Mouse (Mus musculus): ENCODE data around the gene Ncoa1.
"Not testable (repeated sequence)": the region's sequence is repeated elsewhere in the genome, so short reads cannot be mapped to it uniquely, and the experiment has no call there.

Gene Ncoa1

DNA sequence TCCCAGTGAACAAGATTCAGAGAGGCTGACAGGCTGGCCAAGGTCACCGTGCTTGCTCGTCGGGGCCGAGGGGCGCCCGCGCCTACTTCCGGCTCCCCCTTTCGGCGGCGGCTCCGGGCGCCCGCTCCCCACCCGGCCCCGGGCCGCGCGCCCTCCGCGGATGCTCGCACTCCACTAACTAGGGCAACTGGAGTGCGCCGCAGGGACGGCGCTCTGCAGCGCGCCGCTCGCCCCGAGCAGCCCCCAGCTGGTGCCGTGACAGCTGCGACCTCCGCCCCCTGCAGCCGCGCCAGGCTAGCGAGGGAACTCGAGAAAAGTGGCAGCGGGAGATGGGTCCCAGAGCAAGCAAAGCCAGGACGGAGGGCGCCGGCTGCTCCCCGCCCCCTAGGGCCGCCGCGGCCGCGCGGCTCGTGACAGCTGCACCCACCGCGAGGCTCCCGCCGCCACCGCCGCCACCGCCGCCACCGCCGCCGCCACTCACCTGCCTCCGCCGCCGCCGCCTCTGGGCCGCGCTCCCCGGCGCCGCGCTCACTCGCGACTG lies 621 bp downstream of the Ncoa1 start:
- peak; percentile 69 for DNase-seq (ENCODE audit: low read depth)

DNA sequence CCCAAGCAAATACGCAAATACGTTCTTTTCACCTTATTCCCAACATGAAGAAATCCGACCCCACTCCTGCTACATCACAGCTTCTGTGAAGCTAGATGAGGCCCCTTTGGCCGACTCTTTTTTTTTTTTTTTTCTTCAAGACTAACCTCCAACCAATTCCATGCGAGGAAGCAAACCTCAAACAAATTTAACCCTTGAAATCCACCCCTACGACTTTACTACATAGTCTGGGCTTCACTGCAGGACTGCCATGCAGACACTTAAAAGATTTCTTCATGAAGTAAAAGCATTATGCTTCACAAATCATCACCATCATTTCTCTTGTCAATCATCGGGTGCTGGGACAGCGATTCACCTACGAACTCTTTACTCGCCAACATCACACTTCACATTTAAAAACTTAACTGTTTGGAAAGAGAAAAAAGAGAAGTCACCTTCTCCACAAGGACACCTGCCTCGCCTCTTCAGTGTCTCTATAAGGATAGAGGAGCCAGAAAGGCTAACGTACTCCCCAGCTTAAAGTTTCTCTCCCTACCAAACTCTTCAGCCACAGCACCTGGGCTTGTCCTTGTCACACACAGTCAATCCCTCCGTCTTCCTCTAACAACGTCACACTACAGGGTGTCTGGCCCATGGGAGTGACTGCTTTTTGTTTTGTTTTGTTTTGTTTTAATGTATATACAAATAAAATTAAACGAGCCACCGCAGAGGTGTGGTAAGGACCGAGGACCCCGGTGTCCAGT lies 1.6 kb downstream of the Ncoa1 start:
- DNase-seq (ENCODE audit: low read depth), result peak; percentile 43

DNA sequence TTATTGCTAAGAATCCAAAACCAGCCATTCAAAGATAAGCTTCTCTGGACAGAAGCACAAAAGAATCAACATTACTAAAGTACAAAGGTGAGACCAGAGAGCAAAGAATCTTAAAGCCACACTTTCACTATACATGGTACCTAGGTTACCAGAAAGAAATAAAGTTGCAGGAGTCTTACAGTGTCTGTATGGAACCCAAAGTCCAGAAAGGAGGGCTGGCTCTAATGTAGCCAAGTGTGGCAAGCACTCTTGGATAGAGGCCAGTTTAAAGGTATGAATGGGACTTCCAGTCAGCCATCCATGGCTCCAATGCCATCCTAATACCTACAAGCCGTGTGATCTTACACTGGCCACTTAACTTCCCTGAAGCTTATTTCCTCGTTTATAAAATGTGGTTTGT lies 7.9 kb downstream of the Ncoa1 start:
- no peak for DNase-seq (ENCODE audit: low read depth)

DNA sequence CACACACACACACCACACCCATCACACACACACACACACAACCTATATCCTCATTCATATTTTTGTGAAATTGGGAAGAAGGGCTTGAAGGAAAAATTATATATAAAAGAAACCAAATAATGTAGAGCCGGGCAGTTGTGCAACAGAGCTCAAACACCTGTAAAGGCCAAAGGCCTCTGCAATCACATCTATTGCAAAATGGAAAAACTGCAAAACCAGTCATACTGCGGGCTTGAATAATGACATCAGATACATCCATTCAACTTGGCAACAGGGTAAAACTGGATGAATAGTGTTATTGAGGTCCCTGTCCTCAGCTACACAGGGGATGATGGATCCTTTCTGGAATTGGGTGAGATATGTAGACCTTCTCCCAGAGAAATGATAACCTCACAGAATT lies 13.3 kb downstream of the Ncoa1 start:
- DNase-seq (ENCODE audit: low read depth), result no peak

DNA sequence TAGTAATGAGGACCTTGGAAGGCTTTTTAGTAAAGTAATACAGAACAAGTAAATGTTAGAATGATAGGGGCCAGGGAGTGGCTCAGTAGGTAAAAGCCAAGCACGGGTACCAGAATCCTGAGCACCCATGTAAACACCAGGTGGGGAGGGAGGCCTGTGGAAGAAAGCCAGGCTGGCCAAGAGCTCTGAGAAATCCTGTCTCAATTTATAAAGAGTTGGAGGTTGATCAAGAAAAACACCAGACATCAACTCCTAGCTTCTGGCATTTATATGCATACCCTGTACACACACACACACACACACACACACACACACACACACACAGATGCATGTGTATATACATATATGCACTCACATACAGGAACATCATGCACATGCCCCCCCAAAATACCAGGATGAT lies 14.6 kb downstream of the Ncoa1 start:
- no peak for DNase-seq (ENCODE audit: low read depth)

DNA sequence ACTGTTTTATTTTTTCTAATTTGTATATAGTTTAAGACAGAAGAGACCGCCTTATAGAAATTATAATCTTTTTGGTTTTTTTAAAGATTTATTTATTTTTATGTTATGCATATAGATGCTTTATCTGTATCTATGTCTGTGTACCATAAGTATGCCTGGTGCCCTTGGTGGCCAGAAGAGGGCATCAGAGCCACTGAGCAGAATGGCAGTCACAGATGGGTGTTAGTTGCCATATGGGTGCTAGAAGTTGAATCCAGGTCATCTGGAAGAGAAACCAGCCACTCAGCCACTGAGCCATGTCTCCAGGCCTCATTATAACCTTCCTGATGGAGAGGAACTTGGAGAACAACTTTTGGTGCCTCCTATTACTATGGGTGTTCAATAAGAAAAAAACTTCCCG lies 16.0 kb downstream of the Ncoa1 start:
- no peak for DNase-seq (ENCODE audit: low read depth)

DNA sequence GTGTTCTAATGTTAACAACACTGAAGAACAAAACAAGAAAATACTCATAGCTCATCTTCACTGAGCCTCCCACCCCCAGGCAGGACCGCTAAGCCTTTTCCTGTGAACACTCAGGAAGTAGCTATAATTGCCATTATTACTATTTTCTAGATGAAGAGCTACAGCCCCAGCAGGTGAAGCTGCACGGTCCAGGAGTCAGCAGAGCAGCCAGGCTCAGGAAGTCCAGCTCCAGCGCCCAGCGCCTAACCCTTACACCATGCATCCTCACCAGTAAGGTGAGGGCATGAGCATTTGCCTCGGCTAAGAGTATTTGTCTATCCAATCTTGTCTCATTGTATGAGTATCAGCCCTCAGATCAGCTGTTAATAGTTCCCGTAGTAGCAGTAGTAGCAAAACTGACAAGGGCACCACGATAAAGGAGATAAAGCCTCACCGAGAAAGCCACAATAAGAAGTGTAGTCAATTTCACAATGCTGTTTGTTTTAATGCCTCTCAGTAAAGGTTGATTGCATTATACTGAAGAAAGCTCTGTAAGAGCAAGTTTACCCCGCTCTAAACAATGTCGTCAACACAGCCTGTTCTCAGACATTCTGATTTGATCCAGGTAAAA lies 21.9 kb downstream of the Ncoa1 start:
- DNase-seq (ENCODE audit: low read depth), result no peak

DNA sequence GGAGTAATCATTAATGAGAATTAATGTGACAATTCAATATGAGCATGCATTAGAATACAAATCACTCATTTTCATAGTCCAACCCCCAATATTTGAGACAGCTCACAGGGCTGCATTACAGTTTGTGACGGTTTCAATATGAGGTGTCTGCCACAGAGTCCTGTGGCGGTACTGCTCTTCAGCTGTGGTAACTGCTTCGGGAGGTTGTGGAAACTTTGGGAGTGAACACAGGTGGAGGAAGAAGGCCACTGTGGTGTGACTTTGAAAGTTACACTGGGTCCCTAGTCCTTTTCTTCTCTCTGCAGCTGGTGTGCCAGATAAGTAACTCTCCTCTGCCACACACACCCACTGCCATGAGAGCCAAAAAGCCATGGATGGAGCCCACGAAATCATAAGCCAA lies 22.7 kb downstream of the Ncoa1 start:
- DNase-seq (ENCODE audit: low read depth), result no peak

DNA sequence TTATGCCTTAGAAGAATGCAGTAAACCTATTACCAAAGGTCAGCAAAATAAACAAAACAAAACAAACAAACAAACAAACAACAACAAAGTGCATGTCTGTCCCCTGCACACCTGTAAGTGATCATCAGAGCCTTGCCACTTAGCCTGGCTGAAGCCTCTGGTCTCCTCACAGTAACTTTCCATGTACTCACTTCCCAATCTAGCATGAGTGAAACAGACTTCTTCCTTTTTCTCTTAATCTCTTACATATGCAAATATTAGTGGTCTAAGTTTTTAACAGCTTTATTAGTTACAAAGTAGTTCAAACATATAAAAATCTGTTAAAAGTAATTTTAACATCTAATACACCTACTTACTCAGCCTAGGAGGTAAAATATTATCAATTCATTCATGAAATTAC lies 24.7 kb downstream of the Ncoa1 start:
- no peak for DNase-seq (ENCODE audit: low read depth)

DNA sequence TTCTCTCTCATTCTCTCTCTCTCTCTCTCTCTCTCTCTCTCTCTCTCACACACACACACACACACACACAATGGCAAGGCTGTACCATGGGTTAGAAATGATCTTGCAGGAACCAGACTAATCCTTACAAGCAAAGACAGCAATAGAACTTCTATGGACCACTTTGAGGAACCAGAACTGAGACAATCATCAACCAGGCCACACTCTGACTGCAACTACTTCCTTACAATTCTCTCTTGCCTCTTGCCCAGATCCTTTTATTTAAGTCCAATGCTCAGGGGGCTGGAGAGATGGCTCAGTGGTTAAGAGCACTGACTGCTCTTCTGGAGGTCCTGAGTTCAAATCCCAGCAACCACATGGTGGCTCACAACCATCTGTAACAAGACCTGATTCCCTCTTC lies 26.5 kb downstream of the Ncoa1 start:
- not testable (repeated sequence) for DNase-seq (ENCODE audit: low read depth)

DNA sequence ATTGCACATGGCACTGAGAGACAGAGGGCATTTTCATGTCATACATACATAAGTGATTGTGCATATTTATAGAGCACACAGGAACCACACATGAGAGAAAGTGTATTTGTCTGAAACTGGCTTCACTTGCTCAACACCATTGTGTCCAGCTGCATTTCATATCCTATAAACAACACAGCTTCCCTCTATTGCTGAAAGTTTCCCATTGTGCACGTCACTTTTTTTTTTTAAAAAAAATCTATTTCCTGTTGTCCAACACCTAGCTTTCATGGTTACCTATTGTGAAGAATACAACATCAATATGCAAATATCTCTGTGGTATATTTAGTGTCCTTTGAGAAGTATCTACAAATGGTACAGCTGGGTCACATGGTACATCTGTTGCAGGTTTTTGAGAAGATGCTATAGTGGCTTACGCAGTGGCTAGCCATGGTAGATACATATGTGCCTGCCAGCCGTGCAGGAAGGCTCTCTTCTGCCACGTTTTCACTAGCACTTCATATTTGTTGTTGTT lies 28.8 kb downstream of the Ncoa1 start:
- no peak for DNase-seq (ENCODE audit: low read depth)

DNA sequence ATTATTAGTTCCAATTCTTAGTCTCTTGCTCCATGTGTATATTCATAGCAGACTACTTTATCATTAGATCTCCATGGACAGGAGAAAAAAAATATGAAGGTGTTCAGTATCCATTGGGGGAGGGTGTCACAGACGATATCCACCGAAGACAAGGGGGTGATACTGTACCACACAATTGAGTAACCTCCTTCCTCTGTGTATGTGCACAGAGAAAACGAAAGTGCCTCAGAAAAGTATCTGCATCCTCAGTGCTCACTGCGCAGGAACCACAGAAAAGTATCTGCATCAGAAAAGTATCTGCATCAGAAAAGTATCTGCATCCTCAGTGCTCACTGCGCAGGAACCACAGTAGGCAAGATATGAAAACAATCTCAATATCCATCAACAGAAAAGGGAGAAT lies 32.0 kb downstream of the Ncoa1 start:
- peak; percentile 45 for DNase-seq (ENCODE audit: low read depth)

DNA sequence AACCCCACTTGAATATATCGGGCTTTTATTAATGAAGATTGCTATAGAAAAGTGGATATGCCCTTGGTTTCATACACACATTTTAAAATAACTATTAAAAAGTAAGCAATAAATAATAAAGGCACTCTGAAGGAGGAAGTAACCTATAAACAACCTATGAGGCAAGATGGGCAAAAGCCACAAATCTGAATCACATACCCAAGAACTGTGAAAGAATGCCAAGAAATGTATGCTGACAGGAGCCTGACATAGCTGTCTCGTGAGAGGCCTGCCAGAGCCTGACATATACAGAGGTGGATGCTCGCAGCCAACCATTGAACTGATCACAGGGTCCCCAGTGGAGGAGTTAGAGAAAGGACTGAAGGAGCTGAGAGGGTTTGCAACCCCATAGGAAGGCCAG lies 35.5 kb downstream of the Ncoa1 start:
- no peak for DNase-seq (ENCODE audit: low read depth)

DNA sequence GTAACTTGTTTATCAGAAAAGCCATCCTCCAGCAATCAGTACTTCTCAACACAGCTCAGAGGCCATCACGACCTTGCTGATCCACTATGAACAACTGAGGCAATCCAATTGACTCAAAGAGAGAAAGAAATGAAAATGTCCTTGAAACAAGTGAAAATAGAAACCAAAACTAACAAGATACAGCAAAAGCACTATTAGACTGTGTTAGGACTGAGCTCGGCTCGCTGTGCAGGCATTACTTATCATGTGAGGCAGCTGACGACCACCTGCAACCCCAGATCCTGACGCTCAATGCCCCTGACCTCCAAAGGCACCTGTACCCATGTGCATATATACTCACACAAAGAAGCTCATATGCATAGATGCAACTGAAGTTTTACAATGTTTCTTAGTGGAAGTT lies 40.8 kb downstream of the Ncoa1 start:
- DNase-seq (ENCODE audit: low read depth), result no peak

DNA sequence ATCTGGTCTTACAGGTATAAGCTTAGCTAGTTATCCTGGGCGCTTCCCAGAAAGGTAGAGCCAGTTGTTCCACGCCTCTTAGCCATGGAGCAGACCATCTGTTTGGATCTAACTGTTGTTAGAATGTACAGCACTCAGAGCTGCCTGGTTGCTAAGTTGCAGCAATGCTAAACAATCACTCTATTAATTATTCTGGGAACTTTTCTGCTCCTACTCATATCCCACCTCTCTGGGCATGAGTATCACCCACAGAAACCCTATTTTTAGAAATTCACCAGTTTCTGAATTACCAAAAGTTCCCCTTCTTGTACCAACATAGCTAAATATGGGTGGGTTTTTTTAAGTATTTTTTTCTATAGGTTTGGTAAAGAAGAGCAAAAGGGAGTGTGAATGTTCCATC lies 43.4 kb downstream of the Ncoa1 start:
- DNase-seq (ENCODE audit: low read depth), result no peak

DNA sequence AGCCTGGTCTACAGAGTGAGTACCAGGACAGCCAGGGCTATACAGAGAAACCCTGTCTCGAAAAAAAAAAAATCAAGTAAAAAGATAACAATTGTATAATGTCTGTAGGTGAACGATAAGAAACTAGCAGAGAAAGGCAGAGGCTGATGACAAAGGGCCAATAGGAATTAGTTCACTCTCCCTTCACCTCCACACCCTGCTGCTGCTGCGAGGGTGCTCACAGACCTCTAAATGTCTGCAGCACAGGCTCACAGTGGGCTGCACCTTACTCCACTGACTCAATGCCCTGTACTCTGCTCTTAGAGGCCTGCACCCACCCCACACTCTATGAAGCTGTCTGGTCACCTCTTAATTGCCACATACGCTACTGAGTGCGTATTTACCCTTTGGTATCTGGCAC lies 45.0 kb downstream of the Ncoa1 start:
- DNase-seq (ENCODE audit: low read depth), result no peak

DNA sequence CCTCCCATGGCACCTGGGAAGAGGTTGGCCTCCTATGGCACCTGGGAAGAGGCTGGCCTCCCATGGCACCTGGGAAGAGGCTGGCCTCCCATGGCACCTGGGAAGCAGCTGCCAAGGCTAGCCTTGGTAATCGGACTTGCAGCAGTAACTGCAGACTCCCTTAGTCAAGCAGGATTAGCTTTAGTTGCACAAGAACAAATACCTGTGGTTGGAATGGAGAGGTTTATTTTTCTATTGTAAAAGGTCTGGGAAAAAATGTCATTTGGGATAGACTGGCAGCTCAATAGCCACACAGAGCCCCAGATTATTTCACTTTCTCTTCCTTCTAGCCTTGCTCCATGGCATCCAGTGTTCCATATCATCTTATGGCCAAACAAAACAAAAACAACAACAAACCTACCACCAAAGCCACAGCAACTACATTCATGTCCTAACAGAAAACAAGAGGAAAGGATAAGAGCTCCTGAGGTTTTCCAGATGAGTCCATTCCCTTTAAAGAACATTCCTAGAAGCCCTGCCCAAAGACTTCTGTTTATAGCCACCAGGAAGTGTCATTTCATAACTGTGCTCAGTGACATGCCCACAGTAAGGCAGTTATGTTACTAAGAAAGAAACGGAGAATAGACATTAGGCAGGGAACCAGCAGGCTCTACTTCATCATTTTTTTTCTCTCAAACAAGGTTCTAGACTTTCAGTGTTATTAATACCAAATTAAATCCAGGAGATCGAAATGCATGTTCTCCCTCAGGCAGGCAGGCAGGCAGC lies 46.7 kb downstream of the Ncoa1 start:
- no peak for DNase-seq (ENCODE audit: low read depth)

DNA sequence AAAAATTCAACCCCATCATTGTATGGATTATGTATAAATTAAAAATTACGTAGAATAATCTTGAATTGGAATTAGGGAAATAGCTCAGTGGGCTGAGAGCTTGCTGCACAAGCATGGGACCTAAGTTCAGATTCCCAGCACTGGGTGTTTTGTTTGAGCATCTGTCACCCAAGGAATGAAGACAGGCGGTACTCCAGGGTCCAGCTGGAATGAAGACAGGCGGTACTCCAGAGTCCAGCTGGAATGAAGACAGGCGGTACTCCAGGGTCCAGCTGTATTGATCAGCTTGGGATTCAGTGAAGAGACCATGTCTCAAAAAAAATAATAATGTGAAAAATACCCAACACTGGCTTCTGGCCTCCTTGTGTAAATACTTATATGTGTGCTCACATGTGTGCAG lies 58.2 kb downstream of the Ncoa1 start:
- no peak for DNase-seq (ENCODE audit: low read depth)

DNA sequence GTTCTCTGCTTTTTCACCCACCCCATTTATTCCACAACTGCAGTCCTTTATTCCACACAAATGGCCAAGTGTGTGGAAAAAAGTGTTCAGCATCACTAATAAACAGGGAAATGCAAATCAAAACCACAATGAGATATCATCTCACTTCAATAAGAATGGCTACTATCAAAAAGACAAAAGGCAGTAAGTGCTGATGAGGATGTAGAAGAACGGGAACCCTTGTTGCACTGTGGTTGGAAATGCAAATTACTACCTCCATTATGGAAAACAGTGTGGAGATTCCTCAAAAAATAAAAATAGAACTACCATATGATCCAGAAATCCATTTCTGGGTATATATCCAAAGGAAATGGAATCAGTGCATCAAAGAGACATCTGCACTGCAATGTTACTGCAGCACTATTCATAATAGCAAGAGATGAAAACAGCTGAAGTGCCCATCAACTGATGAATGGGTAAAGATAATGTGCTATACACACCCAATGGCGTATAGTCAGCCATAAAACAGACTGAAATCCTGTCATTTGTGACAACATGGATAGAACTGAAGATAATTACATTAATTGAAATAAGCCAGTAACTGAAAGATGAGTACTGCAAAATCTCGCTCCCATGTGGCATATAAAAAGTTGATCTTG lies 59.2 kb downstream of the Ncoa1 start:
- no peak for DNase-seq (ENCODE audit: low read depth)

DNA sequence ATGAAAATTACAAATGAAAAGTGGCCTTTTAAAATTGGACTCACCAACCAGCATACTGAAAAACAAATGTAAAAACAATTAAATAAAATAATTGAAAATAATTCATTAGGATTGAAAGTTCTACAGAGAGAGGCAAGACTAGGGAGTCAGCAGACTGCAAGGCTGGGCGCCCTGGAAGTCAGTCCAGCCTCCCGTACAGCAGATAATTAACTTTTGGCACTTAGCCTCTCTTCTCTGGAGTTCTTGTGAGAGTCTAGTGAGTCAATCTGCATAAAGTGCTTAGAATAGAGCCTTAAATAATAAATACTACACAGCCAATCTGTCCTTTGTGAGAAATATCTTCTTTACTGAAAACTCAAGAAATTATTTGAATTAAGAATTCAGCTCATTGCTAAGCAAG lies 69.9 kb downstream of the Ncoa1 start:
- no peak for DNase-seq (ENCODE audit: low read depth)

DNA sequence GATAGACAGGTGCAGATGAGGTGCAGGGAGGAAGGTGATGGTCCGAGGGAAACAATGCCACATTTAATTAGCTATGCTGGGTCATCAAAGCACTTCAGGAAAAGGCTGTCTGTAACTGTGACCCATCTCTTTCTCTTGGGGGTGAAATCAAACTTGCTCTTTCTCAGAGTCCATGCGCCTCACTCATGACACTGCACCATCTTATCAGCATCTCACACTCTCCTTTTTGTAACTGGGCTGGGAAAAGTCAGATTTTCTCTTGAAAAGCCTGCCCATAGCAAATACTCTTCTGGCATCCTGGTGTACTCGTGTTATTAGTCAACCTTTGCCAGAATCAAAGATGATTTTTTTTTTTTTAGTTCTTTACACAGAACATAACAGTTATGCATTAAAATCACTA lies 70.8 kb downstream of the Ncoa1 start:
- no peak for DNase-seq (ENCODE audit: low read depth)

DNA sequence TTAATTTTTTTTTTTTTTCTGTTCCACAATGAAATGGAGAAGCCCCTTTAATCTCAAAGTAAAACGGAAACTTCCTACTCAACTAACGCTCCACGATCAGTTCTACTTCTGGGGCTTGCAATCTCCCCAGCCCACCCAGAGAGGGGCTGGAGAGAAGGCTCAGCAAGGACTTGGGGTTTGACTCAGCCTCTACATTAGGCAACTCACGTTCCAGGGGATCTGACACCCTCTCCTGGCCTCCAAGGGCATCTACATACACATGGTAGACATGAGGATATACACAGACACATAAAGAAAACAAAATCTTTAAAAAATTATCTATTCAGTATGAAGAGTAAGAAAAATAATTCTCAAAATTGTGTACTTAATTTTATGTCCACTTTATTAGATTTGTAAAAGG lies 73.8 kb downstream of the Ncoa1 start:
- DNase-seq (ENCODE audit: low read depth), result no peak

All from naive thymus-derived CD4-positive, alpha-beta T cell, adult 2 months (primary cell).